Mouse (Mus musculus) hindbrain, embryonic 15.5 days (tissue): ENCODE data around the gene Nsrp1. TPM values are rescaled to one million over a fixed set of nuclear protein-coding genes. Genes with fewer than 3 reads are reported as not detected.

Source experiments
- ATAC-seq: fragments of 200-750 bp; cut with Nextera tagmentation; 2 replicates; pipeline ENCODE4 v1.8.0; 2017; ENCODE audit warnings: low read depth, moderate number of reproducible peaks, moderate TSS enrichment; ENCODE audit not compliant: low FRiP score
- H3K27ac ChIP-seq: fragments of 300-500 bp; sonication (generic); replicated peaks from 2 replicates; pipeline ENCODE4 v1.5.1; 2015; ENCODE audit warnings: mild to moderate bottlenecking, inconsistent platforms
- H3K27me3 ChIP-seq: fragments of 300-500 bp; sonication (generic); 2 replicates; pipeline ENCODE4 v1.6.1; 2015; ENCODE audit warnings: control low read depth, inconsistent platforms
- H3K36me3 ChIP-seq: fragments of 300-500 bp; sonication (generic); 2 replicates; pipeline ENCODE4 v1.6.1; 2015; ENCODE audit warnings: control low read depth, inconsistent platforms
- H3K4me1 ChIP-seq: fragments of 300-500 bp; sonication (generic); replicated peaks from 2 replicates; pipeline ENCODE4 v1.6.1; 2015; ENCODE audit warnings: control low read depth, inconsistent platforms
- H3K4me2 ChIP-seq: fragments of 300-500 bp; sonication (generic); 2 replicates; pipeline ENCODE4 v1.6.1; 2015; ENCODE audit warnings: moderate library complexity, mild to moderate bottlenecking, inconsistent platforms
- H3K4me3 ChIP-seq: fragments of 300-500 bp; sonication (generic); 2 replicates; pipeline ENCODE4 v1.5.1; 2015; ENCODE audit warnings: mild to moderate bottlenecking, inconsistent platforms
- H3K9ac ChIP-seq: fragments of 300-500 bp; sonication (generic); 2 replicates; pipeline ENCODE4 v1.6.1; 2015; ENCODE audit warnings: inconsistent platforms
- H3K9me3 ChIP-seq: fragments of 300-500 bp; sonication (generic); 2 replicates; pipeline ENCODE4 v1.6.1; 2016; ENCODE audit warnings: control low read depth, inconsistent platforms
- WGBS: fragments of 180-500 bp; shearing (Covaris S2); methylation state at CpG from one replicate; pipeline ENCODE4 v1.1.7; 2015; 5-methylcytosine and 5-hydroxymethylcytosine counted together
- microRNA counts: library from miRNA; unstranded; fragments of <30 nt; microRNA quantifications from one replicate; lab custom pipeline; 2016
- microRNA-seq: library from miRNA; unstranded; fragments of <30 nt; microRNA quantifications from one replicate; pipeline ENCODE4, GENCODE M21; 2016
- polyA plus RNA-seq: library from polyadenylated mRNA; unstranded; fragments of >200 nt; fragmentation: Nextera tagmentation; extraction: Ambion mirVana; gene quantifications from 2 replicates; pipeline ENCODE4 v1.2.1, GENCODE M21; 2015

Nsrp1 gene
- polyA plus RNA-seq, 1 experiment from 2014 or later: 54.3 TPM

- H3K4me3 ChIP-seq: no peak overlapping the region
- no peaks in the 10 kb centered on the region for H3K36me3 ChIP-seq
- H3K4me1 ChIP-seq: peaks cover 16% of the 10 kb centered on the region
- peaks cover 32% of the 10 kb centered on the region for H3K27me3 ChIP-seq
- 90% methylated on average over 1 of the region's 1 CpGs for WGBS
- no peak overlapping the region for H3K9ac ChIP-seq
- no peak for ATAC-seq
- no peak overlapping the region for H3K27ac ChIP-seq
- H3K9me3 ChIP-seq: no peaks in the 10 kb centered on the region
- no peak overlapping the region for H3K4me2 ChIP-seq
These were observed 75.9 kb downstream of the Nsrp1 start for GRCm38 (mm10) chr11:77002361-77002760.

GRCm38 (mm10) chr11:77000741-77001140 lies 77.5 kb downstream of the Nsrp1 start:
- WGBS: 76% methylated on average over 5 of the region's 5 CpGs
- no peak for ATAC-seq

GRCm38 (mm10) chr11:76998705-76999226 lies 79.5 kb downstream of the Nsrp1 start:
- H3K4me2 ChIP-seq: peak overlapping the region; percentile 94

More at GRCm38 (mm10) chr11:77000741-77001140, 77.5 kb downstream of the Nsrp1 start:
- Histone ChIP-seq H3K27ac (no peak overlapping the region), H3K27me3 (peaks cover 47% of the 10 kb centered on the region), H3K4me3 (no peak overlapping the region), H3K9ac (no peak overlapping the region), H3K9me3 (no peaks in the 10 kb centered on the region), H3K4me2 (no peak overlapping the region), H3K36me3 (no peaks in the 10 kb centered on the region), H3K4me1 (peaks cover 19% of the 10 kb centered on the region)

GRCm38 (mm10) chr11:76997916-76998704 lies 80.1 kb downstream of the Nsrp1 start, which contains the start of gene Slc6a4:
Gene Slc6a4 (plus strand): TSS chr11:76998603.
- peak within 1 kb of the TSS; percentile 55 for H3K4me3 ChIP-seq
- peaks cover 47% of the 10 kb centered on the region for H3K27me3 ChIP-seq
- no peak within 1 kb of the TSS for H3K27ac ChIP-seq
- peaks cover 19% of the 10 kb centered on the region for H3K4me1 ChIP-seq
- H3K9me3 ChIP-seq: no peaks in the 10 kb centered on the region
- under 1% methylated on average over 47 of the region's 52 CpGs for WGBS
- H3K4me2 ChIP-seq: peak within 1 kb of the TSS; percentile 94
- no peak for ATAC-seq
- H3K36me3 ChIP-seq: no peaks in the 10 kb centered on the region
- H3K9ac ChIP-seq: peak within 1 kb of the TSS; percentile 43

More at GRCm38 (mm10) chr11:76998705-76999226, 79.5 kb downstream of the Nsrp1 start:
- 9% methylated on average over 24 of the region's 24 CpGs for WGBS
- Histone ChIP-seq H3K27me3 (peaks cover 47% of the 10 kb centered on the region), H3K9me3 (no peaks in the 10 kb centered on the region), H3K27ac (no peak overlapping the region), H3K4me3 (peak overlapping the region; percentile 55), H3K36me3 (no peaks in the 10 kb centered on the region), H3K9ac (no peak overlapping the region), H3K4me1 (peaks cover 19% of the 10 kb centered on the region)
- ATAC-seq: no peak

GRCm38 (mm10) chr11:76997305-76997704 lies 80.9 kb downstream of the Nsrp1 start:
- Histone ChIP-seq H3K9me3 (no peaks in the 10 kb centered on the region), H3K9ac (peak overlapping the region; percentile 43), H3K36me3 (no peaks in the 10 kb centered on the region), H3K4me1 (peaks cover 19% of the 10 kb centered on the region), H3K4me2 (peak overlapping the region; percentile 94), H3K27me3 (peaks cover 42% of the 10 kb centered on the region), H3K27ac (no peak overlapping the region), H3K4me3 (peak overlapping the region; percentile 55)
- 0% methylated on average over 21 of the region's 21 CpGs for WGBS
- ATAC-seq: peak; percentile 85

- no peak overlapping the region for H3K9ac ChIP-seq
- no peak overlapping the region for H3K4me2 ChIP-seq
- no peaks in the 10 kb centered on the region for H3K9me3 ChIP-seq
- ATAC-seq: no peak
- H3K4me3 ChIP-seq: no peak overlapping the region
- 42% methylated on average over 20 of the region's 20 CpGs for WGBS
- peaks cover 19% of the 10 kb centered on the region for H3K4me1 ChIP-seq
- H3K27ac ChIP-seq: no peak overlapping the region
- peaks cover 41% of the 10 kb centered on the region for H3K27me3 ChIP-seq
- H3K36me3 ChIP-seq: no peaks in the 10 kb centered on the region
These were observed 82.1 kb downstream of the Nsrp1 start for GRCm38 (mm10) chr11:76995966-76996672.

MicroRNAs within 50 kb of the gene (microRNA counts, 519-probe panel; counts per million panel counts)
- microRNA mmu-miR-423-3p (lab: Ali Mortazavi, UCI) (3,235 counts per million, percentile 66 among the panel's probes with 10 or more counts), microRNA mmu-miR-423-5p (lab: Ali Mortazavi, UCI) (3,058 counts per million, percentile 60 among the panel's probes with 10 or more counts)

Small RNAs within 50 kb of the gene (microRNA-seq; reads per million reads assigned to microRNA genes)
- gene Mir423: 3,161 reads per million, percentile 87 among the genes with 10 or more reads in this experiment

Other genes with a start within 250 kb of the Nsrp1 start
- gene Cpd, start 231.4 kb downstream of the Nsrp1 start, polyA plus RNA-seq: 5.4 and 6.3 TPM in 2 replicates
- not detected in 2 replicates for gene Tmigd1, start 176.3 kb downstream of the Nsrp1 start, polyA plus RNA-seq
- gene Blmh, start 153.6 kb downstream of the Nsrp1 start, polyA plus RNA-seq: 131 and 136 TPM in 2 replicates
- gene Slc6a4, start 79.8 kb downstream of the Nsrp1 start, polyA plus RNA-seq: 8.5 and 9.3 TPM in 2 replicates
- 0.56 and 1.3 TPM in 2 replicates for gene Efcab5, start 110.5 kb upstream of the Nsrp1 start, polyA plus RNA-seq
- gene Ssh2, start 137.9 kb upstream of the Nsrp1 start, polyA plus RNA-seq: 15.1 and 17.3 TPM in 2 replicates